Mouse (Mus musculus) CH12.LX (cell line): ENCODE measurements around the gene Hemgn. TPM values are rescaled to one million over a fixed set of nuclear protein-coding genes. Genes with fewer than 3 reads are reported as not detected.

Experiments used
- DNase-seq: peaks from one replicate; pipeline ENCODE4 v3.0.0-alpha.2; 2013; ENCODE audit errors: extremely low read depth
- H3K27ac ChIP-seq: 2 replicates; pipeline ENCODE4 v1.5.1; 2012; ENCODE audit warnings: low read depth, mild to moderate bottlenecking, control low read depth, moderate library complexity; ENCODE audit not compliant: insufficient read depth
- H3K27me3 ChIP-seq: replicated peaks from 2 replicates; pipeline ENCODE3; 2012; ENCODE audit warnings: inconsistent platforms
- H3K36me3 ChIP-seq, 2 experiments: replicated peaks in 1 of 2; 2 replicates each; pipeline versions ENCODE3 to v1.6.1; 2012; ENCODE audit warnings: inconsistent platforms in 1 of 2, low read length in 1 of 2, mild to moderate bottlenecking in 1 of 2, mixed read lengths in 1 of 2, moderate library complexity in 1 of 2; ENCODE audit not compliant: control insufficient read depth in 1 of 2, insufficient read depth in 1 of 2
- H3K4me1 ChIP-seq, 2 experiments: 2 replicates each; pipeline ENCODE4 v1.6.1; 2012; ENCODE audit warnings: inconsistent platforms in 1 of 2, moderate library complexity in 1 of 2; ENCODE audit not compliant: insufficient read depth in 2 of 2, control insufficient read depth in 1 of 2
- H3K4me2 ChIP-seq: 2 replicates; pipeline ENCODE4 v1.6.1; 2012; ENCODE audit warnings: low read depth, mild to moderate bottlenecking, control low read depth; ENCODE audit not compliant: poor library complexity, insufficient read depth, severe bottlenecking
- H3K4me3 ChIP-seq, 3 experiments: fragments of 150-350 bp in 1 of 3; sonication (generic) in 1 of 3; replicated peaks in 1 of 3; 2 replicates each; pipeline versions ENCODE3 to v1.5.1; 2011 to 2012; ENCODE audit warnings: low read depth in 2 of 3, low read length in 2 of 3, mild to moderate bottlenecking in 2 of 3, moderate library complexity in 2 of 3, control low read depth in 1 of 3, improper control_type of control experiment in 1 of 3, inconsistent platforms in 1 of 3, mixed read lengths in 1 of 3; ENCODE audit not compliant: poor library complexity in 1 of 3
- H3K79me2 ChIP-seq: replicated peaks from 2 replicates; pipeline ENCODE4 v1.6.1; 2012; ENCODE audit warnings: mild to moderate bottlenecking, moderate library complexity; ENCODE audit not compliant: control insufficient read depth, poor library complexity, insufficient read depth, severe bottlenecking; ENCODE audit errors: extremely low read depth
- H3K9ac ChIP-seq: 2 replicates; pipeline ENCODE4 v1.6.1; 2012; ENCODE audit warnings: low read depth, mild to moderate bottlenecking, control low read depth, moderate library complexity; ENCODE audit not compliant: insufficient read depth
- H3K9me3 ChIP-seq: replicated peaks from 2 replicates; pipeline ENCODE3; 2012; ENCODE audit warnings: low read length, inconsistent platforms, mixed read lengths
- BHLHE40 ChIP-seq: IDR thresholded peaks from 2 replicates; pipeline ENCODE4 v1.6.1; 2011; ENCODE audit warnings: mild to moderate bottlenecking, low read depth, low read length, improper control_type of control experiment
- CHD1 ChIP-seq: IDR thresholded peaks from 2 replicates; pipeline ENCODE4 v1.6.1; 2012; ENCODE audit warnings: low read depth, low read length, improper control_type of control experiment, inconsistent platforms
- E2F4 ChIP-seq: IDR thresholded peaks from 2 replicates; pipeline ENCODE4 v1.6.1; 2011; ENCODE audit warnings: low read depth, low read length, improper control_type of control experiment; ENCODE audit not compliant: insufficient replicate concordance
- ELF1 ChIP-seq: IDR thresholded peaks from 2 replicates; pipeline ENCODE4 v1.6.1; 2014; ENCODE audit warnings: low read depth, mild to moderate bottlenecking, inconsistent platforms, low read length, improper control_type of control experiment
- EP300 ChIP-seq: IDR thresholded peaks from 2 replicates; pipeline ENCODE4 v1.6.1; 2011; ENCODE audit warnings: low read length, improper control_type of control experiment
- ETS1 ChIP-seq: conservative IDR thresholded peaks from 2 replicates; pipeline ENCODE4 v1.6.1; 2012; ENCODE audit warnings: low read depth, mild to moderate bottlenecking, inconsistent platforms, low read length, improper control_type of control experiment, moderate library complexity
- GABPA ChIP-seq: IDR thresholded peaks from 2 replicates; pipeline ENCODE4 v1.6.1; 2012; ENCODE audit warnings: low read depth, low read length, improper control_type of control experiment, inconsistent platforms; ENCODE audit not compliant: insufficient replicate concordance
- JUN ChIP-seq: IDR thresholded peaks from 2 replicates; pipeline ENCODE4 v1.6.1; 2011; ENCODE audit warnings: low read depth, mild to moderate bottlenecking, low read length, improper control_type of control experiment, moderate library complexity; ENCODE audit not compliant: insufficient read depth
- KAT2A ChIP-seq: IDR thresholded peaks from 2 replicates; pipeline ENCODE4 v1.6.1; 2012; ENCODE audit warnings: low read length, improper control_type of control experiment, inconsistent platforms; ENCODE audit not compliant: insufficient replicate concordance
- MAFK ChIP-seq: IDR thresholded peaks from 2 replicates; pipeline ENCODE4 v1.6.1; 2011; ENCODE audit warnings: low read length, improper control_type of control experiment; ENCODE audit not compliant: insufficient replicate concordance
- MAX ChIP-seq: IDR thresholded peaks from 2 replicates; pipeline ENCODE4 v1.6.1; 2011; ENCODE audit warnings: low read length, improper control_type of control experiment
- MAZ ChIP-seq: IDR thresholded peaks from 2 replicates; pipeline ENCODE4 v1.6.1; 2012; ENCODE audit warnings: low read depth, mild to moderate bottlenecking, inconsistent platforms, low read length, improper control_type of control experiment, moderate library complexity
- MEF2A ChIP-seq: IDR thresholded peaks from 2 replicates; pipeline ENCODE4 v1.6.1; 2014; ENCODE audit warnings: low read depth, mild to moderate bottlenecking, inconsistent platforms, low read length, improper control_type of control experiment, borderline replicate concordance
- MXI1 ChIP-seq: IDR thresholded peaks from 2 replicates; pipeline ENCODE4 v1.6.1; 2011; ENCODE audit warnings: mild to moderate bottlenecking, low read depth, low read length, improper control_type of control experiment
- MYC ChIP-seq: IDR thresholded peaks from 2 replicates; pipeline ENCODE4 v1.6.1; 2011; ENCODE audit warnings: low read depth, mild to moderate bottlenecking, improper control_type of control experiment, low read length
- NRF1 ChIP-seq: IDR thresholded peaks from 2 replicates; pipeline ENCODE4 v1.6.1; 2014; ENCODE audit warnings: low read depth, mild to moderate bottlenecking, inconsistent platforms, low read length, improper control_type of control experiment, moderate library complexity
- PAX5 ChIP-seq: IDR thresholded peaks from 2 replicates; pipeline ENCODE4 v1.6.1; 2012; ENCODE audit warnings: low read length, inconsistent platforms, mixed read lengths
- POLR2AphosphoS2 ChIP-seq: IDR thresholded peaks from 2 replicates; pipeline ENCODE4 v1.6.1; 2011; ENCODE audit warnings: low read depth, low read length, improper control_type of control experiment
- RAD21 ChIP-seq: IDR thresholded peaks from 2 replicates; pipeline ENCODE4 v1.6.1; 2011; ENCODE audit warnings: low read depth, mild to moderate bottlenecking, low read length, improper control_type of control experiment, moderate library complexity
- RCOR1 ChIP-seq: conservative IDR thresholded peaks from 2 replicates; pipeline ENCODE4 v1.6.1; 2012; ENCODE audit warnings: low read depth, mild to moderate bottlenecking, inconsistent platforms, low read length, improper control_type of control experiment
- SIN3A ChIP-seq: IDR thresholded peaks from 2 replicates; pipeline ENCODE4 v1.6.1; 2012; ENCODE audit warnings: low read length, improper control_type of control experiment, inconsistent platforms
- SMC3 ChIP-seq: IDR thresholded peaks from 2 replicates; pipeline ENCODE4 v1.6.1; 2011; ENCODE audit warnings: low read depth, low read length, improper control_type of control experiment
- TBP ChIP-seq: conservative IDR thresholded peaks from 2 replicates; pipeline ENCODE4 v1.6.1; 2011; ENCODE audit warnings: low read depth, low read length, improper control_type of control experiment
- TCF12 ChIP-seq: IDR thresholded peaks from 2 replicates; pipeline ENCODE4 v1.6.1; 2014; ENCODE audit warnings: low read depth, mild to moderate bottlenecking, inconsistent platforms, low read length, improper control_type of control experiment
- UBTF ChIP-seq: IDR thresholded peaks from 2 replicates; pipeline ENCODE4 v1.6.1; 2012; ENCODE audit warnings: low read depth, mild to moderate bottlenecking, inconsistent platforms, low read length, improper control_type of control experiment, moderate library complexity
- ZC3H11A ChIP-seq: IDR thresholded peaks from 2 replicates; pipeline ENCODE4 v1.6.1; 2012; ENCODE audit warnings: low read depth, mild to moderate bottlenecking, inconsistent platforms, low read length, improper control_type of control experiment
- ZKSCAN1 ChIP-seq: IDR thresholded peaks from 2 replicates; pipeline ENCODE4 v1.6.1; 2012; ENCODE audit warnings: low read depth, inconsistent platforms, low read length, improper control_type of control experiment, borderline replicate concordance
- ZMIZ1 ChIP-seq: IDR thresholded peaks from 2 replicates; pipeline ENCODE4 v1.6.1; 2012; ENCODE audit warnings: low read depth, mild to moderate bottlenecking, inconsistent platforms, low read length, improper control_type of control experiment
- ZNF384 ChIP-seq: IDR thresholded peaks from 2 replicates; pipeline ENCODE4 v1.6.1; 2012; ENCODE audit warnings: low read depth, low read length, improper control_type of control experiment, inconsistent platforms
- dilution Hi-C: fragments of 300-500 bp; cut with MboI; formaldehyde crosslinking; loops from 2 replicates; pipeline ENCODE4 v1.14.3; 2020; ENCODE audit warnings: low sequenced_read_pairs; ENCODE audit not compliant: extremely low pct_unique_long_range_greater_than_20kb, extremely low pct_ligation_motif_present
- in situ Hi-C: fragments of 300-500 bp; cut with MboI; formaldehyde crosslinking; loops from 3 replicates; pipeline ENCODE4 v1.14.3; 2019; ENCODE audit warnings: low sequenced_read_pairs, low pct_ligation_motif_present, low pct_unique_long_range_greater_than_20kb, mixed read lengths
- polyA plus RNA-seq: library from polyadenylated mRNA; unstranded; fragments of >175 nt; gene quantifications from 2 replicates; pipeline ENCODE4 v1.2.1, GENCODE M21; 2012; ENCODE audit warnings: low read depth; ENCODE audit not compliant: insufficient read length
- total RNA-seq, 2 experiments: library from RNA; depleted of rRNA; stranded (reverse); fragments of 300-350 nt in 1 of 2; fragments of >200 nt in 1 of 2; gene quantifications; 2 replicates each; pipeline ENCODE4 v1.2.3; 2012 to 2014

Hemgn gene
- total and polyA plus RNA-seq, 3 experiments = not detected

DNA sequence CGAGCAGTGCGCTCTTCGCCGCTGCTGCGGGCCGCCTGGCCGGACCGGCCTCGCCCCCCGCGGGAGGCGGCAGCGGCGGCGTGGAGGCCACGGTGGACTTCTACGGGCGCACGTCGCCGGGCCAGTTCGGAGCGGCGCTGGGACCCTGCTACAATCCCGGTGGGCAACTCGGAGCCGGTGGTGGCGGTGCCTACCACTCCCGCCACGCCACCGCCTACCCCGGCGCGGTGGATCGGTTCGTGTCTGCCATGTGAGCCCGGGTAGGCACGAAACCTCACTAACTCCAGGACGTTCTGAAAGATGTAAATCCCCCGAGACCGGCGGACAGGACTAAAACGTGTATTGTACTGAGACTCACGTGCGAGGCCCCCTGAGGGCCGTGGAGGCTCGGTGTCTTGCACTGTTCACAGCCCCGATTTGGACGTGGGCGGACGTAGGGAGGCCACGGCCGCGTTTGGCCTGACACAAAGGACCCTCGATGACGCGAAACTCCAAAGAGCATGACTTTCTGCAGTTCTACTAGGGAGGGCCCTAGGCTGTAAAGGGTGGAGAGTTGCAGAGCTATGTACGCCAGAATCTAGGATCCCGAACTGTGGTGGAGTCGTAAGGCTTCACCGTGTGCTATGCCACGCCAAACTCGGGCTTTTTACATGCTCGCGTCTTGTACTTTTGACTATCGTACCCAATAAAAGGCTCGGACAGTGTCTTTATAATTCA is 68.1 kb downstream of the Hemgn start:
- DNase-seq = no peak
- Histone ChIP-seq H3K36me3 (no peaks in the 10 kb centered on the region), H3K79me2 (no peaks in the 10 kb centered on the region), H3K9ac (no peak overlapping the region), H3K27ac (no peak overlapping the region), H3K4me1 (no peaks in the 10 kb centered on the region), H3K27me3 (no peaks in the 10 kb centered on the region), H3K4me2 (no peak overlapping the region), H3K4me3 (no peak overlapping the region), H3K9me3 (peaks cover 27% of the 10 kb centered on the region)
- in situ Hi-C loops = no loop called here
- dilution Hi-C loops = no loop called here
- no peak for TF ChIP-seq ZC3H11A
- no peak for TF ChIP-seq CHD1
- TF ChIP-seq KAT2A = no peak
- no peak for TF ChIP-seq MXI1
- TF ChIP-seq GABPA = no peak
- TF ChIP-seq RAD21 = no peak
- no peak for TF ChIP-seq SIN3A
- TF ChIP-seq TBP = no peak
- TF ChIP-seq ETS1 = no peak
- TF ChIP-seq MYC = no peak
- no peak for TF ChIP-seq UBTF
- no peak for TF ChIP-seq ZNF384
- TF ChIP-seq ZKSCAN1 = no peak
- no peak for TF ChIP-seq EP300
- no peak for TF ChIP-seq POLR2AphosphoS2
- TF ChIP-seq ELF1 = no peak
- no peak for TF ChIP-seq MEF2A
- no peak for TF ChIP-seq NRF1
- TF ChIP-seq TCF12 = no peak

DNA sequence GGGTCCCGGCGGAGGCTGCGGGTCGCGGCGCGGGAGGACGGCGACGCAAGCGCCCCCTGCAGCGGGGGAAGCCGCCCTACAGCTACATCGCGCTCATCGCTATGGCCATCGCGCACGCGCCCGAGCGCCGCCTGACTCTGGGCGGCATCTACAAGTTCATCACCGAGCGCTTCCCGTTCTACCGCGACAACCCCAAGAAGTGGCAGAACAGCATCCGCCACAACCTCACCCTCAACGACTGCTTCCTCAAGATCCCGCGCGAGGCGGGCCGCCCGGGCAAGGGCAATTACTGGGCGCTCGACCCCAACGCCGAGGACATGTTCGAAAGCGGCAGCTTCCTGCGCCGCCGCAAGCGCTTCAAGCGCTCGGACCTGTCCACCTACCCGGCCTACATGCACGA is 69.0 kb downstream of the Hemgn start:
- DNase-seq = no peak
- in situ Hi-C loops = no loop called here
- Histone ChIP-seq H3K27ac (no peak overlapping the region), H3K79me2 (no peaks in the 10 kb centered on the region), H3K27me3 (no peaks in the 10 kb centered on the region), H3K36me3 (no peaks in the 10 kb centered on the region), H3K9me3 (peaks cover 27% of the 10 kb centered on the region)
- no peak for TF ChIP-seq JUN
- TF ChIP-seq MAZ = no peak
- no peak for TF ChIP-seq SMC3
- TF ChIP-seq RAD21 = no peak
- TF ChIP-seq MYC = no peak
- TF ChIP-seq E2F4 = no peak
- no peak for TF ChIP-seq RCOR1
- no peak for TF ChIP-seq MAFK
- no peak for TF ChIP-seq TCF12
- TF ChIP-seq PAX5 = no peak
- TF ChIP-seq ZKSCAN1 = no peak
- no peak for TF ChIP-seq MAX
- no peak for TF ChIP-seq ZMIZ1
- TF ChIP-seq BHLHE40 = no peak
- no peak for TF ChIP-seq POLR2AphosphoS2
- no peak for TF ChIP-seq ZNF384
- TF ChIP-seq, all 38 proteins: peak for 0
- Histone ChIP-seq H3K4me3 (no peak overlapping the region), H3K4me1 (no peaks in the 10 kb centered on the region), H3K9ac (no peak overlapping the region), H3K4me2 (no peak overlapping the region)
- dilution Hi-C loops = no loop called here
